Mouse (Mus musculus) Muller cell, postnatal 12 days (primary cell): ENCODE measurements around the gene Sirt7.
"Not testable (repeated sequence)": the region's sequence is repeated elsewhere in the genome, so short reads cannot be mapped to it uniquely, and the experiment has no call there.

ENCODE experiments used
- DNase-seq: peaks from one replicate; pipeline ENCODE4 v3.0.0-alpha.2; 2015; ENCODE audit errors: inconsistent ontology term

Sirt7 gene

DNA sequence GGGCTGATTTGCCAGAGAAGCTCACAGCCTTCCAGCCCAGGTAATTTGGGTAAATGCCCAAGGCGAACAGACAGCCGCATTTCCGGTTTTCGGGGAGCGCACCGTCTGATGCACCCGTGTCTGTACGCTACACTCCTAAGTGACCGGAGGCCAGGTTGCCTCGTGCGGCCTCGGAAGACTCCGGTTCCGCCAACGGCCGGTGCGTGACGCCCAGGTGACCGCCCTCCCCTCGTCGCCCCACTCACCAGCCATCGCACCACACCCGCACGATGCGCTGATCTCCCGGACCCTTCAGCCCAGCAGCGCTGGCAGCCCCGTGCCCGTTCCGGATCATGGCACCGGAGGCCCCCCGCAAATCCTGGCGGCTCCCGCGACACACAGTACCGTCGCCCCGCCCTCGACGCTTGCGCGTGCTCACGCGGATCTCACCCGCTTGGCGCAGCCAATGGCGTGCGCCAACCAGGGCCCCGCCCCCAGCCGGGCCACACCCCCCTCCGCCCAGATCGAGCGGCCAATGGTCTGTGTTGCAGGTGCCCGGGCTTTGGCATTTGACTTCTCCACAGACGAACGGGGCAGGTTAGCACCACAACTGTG, 7.4 kb downstream of the Sirt7 start, which contains the start of gene Pcyt2:
Gene Pcyt2 (minus strand): TSS at position 418 of the 594 bp plus-strand sequence.
- peak; percentile 91 for DNase-seq

DNA sequence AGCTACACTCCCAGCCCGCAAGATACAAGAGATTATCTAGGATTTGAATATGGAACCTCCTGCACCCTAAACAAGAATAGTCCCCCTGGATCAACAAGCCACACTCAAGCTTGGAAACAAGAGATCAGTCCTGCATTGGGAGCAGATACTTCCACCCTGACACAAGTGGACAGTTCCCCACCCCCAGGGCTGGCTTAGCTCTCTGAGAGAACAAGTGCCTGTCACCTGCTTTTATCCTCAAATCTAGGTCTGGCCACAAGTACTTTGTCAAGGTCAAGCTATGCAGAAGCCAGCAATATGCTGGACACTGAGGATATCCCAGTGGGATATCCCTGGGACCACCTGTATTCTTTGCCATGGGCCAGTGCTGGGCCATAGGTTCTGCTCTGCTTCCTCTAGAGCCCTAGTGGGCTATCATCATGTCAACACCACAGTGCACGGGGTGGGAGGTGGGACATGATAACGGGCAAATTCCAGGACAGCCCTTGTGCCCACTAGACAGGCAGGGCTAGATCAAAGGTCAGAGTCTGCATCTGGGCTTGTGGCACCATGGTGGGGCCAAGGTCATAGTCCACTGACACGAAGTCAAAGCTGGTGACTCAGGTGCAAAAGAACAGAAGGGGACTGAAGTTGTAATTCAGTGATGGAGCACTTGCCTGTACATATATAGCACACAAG, 8.3 kb downstream of the Sirt7 start:
- no peak for DNase-seq

DNA sequence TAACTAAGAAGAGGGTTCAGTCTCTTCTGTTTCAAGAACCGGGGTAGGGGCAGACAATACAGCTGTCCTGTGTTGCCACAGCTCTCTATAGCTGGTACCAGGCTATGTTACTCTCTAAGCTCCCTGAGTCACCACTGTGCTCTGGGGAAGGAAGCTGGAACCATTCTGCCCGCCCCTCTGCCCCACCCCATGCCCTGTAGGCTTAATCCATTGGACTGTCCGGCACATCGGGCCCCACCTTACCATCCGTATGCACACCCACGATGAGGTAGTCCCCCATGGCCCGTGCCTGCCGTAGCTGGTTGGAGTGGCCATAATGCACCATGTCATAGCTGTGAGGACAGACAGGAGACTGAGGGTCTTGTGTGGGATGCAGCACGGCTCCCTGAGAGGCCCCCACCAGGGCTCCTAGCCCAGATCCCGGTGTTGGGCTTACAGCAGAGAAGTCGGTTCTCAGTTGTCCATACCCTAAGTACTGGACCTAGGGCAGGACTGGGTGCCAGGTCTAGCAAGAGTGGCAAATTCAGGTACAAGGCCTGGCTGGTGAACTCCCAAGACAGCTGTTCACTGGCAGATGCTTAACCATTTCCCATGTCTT, 9.3 kb downstream of the Sirt7 start:
- DNase-seq = no peak

DNA sequence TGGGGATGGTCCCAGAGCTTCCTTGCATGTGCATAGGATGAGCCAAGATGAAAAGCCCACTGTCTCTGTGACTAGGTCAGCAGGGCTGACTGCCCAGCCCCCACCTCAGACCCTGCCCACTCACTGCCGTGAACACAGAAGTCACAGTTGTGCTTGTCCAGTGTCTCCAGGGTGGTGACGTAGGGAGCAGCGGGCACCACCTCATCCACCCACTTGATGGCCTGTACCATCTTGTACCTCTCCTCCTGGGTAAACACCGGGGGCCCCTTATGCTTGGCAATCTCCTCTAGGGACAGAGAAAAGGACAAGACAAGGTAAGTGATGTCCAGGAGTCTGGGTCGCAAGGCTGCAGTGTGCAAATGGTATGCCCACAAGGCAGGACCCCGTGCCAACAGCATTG, 9.9 kb downstream of the Sirt7 start:
- no peak for DNase-seq

DNA sequence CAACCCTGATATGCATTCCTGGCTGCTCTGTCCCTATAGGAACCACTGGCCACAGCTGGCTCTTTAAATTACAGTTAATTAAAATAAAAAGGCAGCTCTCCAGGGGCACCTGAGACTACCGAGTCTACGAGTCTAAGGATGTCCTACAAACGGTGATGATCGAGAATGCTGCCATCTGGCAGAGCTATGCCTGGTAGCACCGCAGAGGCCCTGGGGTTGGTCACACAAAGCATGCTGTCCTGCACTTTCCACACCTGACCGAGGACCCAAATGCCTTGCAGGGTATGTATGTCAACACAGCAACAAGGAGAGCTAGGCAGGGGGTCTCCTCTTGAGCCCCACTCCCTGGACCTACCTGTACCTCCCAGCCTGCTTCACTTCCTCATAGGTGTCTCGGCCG, 11.1 kb downstream of the Sirt7 start:
- no peak for DNase-seq

DNA sequence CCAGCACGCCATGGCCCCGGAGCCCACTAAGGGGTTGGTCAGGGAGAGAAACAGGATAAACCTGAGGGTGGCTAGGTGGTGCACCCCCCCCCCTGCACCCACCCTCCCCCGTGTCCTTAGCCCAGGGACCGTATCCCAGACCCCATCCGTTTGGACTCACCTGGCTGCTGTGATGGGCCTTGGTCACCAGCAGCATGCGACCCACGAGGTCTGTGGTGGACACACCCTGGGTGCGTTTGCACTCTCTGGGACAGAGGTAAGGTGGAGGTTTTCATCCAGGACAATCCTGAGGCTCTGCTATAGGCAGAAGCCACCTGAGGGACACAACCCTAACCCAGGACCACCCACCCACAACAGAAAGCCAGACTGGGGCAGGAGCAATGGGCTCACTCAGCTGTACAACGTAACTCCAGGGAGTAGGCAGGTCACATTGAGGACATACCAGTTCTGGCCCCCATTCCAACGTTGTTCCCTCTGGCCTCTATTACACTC, 11.5 kb downstream of the Sirt7 start:
- DNase-seq = no peak

DNA sequence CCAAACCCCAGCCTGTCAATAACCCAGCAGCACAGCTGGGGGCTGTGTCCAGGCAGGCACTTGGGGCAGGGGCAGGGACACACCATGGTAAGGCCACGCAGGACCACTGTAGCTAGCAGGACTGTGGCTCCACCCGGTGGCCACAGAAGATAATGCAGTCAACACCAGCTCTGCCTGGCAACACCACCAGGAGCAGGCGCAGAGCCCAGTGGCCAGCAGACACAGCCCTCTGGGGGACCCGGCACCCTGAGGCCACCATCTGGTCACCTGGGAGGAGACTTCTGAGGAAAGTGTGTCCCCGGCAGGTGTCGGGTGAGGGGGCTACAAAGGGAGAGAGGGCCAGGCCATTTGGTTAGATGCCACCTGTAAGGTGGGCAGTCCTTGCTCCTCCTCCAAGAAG, 12.3 kb downstream of the Sirt7 start:
- DNase-seq = peak; percentile 71

DNA sequence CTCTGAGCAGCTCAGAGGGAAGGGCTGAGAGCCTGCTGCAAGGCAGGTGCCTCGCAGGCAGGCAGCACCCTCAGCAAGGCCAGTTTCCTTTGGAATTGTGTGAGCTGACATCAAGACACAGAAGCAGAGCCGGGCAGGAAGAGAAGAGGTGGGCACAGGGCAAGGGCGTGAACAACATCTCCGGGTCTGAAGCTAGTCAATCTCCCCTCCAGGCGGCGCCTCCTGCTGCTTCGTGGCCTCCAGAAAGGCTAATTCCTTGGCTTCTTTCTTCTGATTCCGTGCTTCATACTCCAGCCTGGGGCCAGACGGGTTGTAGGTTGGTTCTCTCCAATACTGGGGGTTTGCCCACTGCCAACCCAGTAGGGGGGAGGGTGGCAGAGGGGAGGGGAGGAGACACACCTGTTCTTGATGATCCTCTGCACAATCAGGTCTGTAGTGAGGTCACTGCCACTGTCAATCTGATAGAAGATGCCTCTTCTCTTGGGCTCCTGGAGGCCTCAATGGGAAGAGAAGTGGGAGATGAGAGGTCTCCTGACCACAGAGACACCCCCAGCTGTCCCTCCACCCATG, 14.5 kb downstream of the Sirt7 start:
- DNase-seq = no peak

DNA sequence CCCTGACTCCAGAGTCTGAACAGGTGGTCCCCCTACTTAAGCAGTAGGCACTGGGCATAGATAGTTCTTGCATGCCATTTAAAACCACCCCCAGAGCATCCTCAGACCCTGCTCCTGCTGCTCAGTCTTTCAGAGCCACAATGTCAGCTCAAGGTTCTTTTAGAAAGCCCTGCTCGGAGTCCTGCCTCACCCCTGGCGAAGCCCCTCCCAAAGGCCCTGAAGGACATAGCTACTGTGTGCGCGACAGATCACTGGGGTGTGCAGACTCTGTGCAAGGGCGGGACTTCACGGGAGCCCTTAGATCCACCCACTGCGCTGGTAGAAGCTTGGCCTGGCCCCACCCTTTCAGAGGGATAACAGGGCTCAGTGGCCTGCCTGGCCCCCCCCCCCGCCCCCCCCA, 15.8 kb downstream of the Sirt7 start:
- DNase-seq = no peak

DNA sequence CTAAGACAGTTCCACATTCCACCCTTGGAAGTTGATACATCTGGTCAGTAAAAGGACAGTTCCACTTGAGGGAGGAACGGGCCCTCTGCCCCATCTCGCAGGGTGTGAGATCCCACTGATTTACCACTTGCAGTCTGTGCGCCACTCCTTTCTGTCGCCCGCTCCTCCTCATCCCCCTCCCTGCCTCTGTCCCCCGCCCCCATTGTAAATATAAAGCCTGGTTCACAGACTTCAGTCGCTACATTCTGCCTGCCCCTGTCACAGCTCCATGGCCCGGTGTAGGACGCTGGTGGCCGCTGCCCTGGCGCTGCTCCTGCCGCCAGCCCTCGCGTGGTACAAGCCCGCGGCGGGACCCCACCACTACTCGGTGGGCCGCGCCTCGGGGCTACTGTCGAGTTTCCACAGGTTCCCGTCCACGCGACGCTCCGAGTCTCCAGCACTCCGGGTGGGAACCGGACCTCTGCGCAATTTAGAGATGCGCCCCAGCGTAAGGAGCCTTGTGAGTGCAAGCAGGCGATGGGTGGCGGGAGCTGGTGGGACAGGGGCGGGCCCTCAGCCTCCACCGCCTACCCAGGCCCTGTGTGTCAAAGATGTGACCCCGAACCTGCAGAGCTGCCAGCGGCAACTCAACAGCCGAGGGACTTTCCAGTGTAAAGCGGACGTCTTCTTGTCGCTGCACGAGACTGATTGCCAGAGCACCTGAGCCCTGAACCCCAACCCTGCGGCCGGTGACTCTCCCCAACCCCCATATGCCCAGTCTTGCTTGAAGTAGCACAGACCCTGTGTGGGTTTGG, 16.6 kb downstream of the Sirt7 start, which contains the start of gene Npb:
Gene Npb (plus strand): TSS at position 237 of the 794 bp plus-strand sequence.
- no peak for DNase-seq

DNA sequence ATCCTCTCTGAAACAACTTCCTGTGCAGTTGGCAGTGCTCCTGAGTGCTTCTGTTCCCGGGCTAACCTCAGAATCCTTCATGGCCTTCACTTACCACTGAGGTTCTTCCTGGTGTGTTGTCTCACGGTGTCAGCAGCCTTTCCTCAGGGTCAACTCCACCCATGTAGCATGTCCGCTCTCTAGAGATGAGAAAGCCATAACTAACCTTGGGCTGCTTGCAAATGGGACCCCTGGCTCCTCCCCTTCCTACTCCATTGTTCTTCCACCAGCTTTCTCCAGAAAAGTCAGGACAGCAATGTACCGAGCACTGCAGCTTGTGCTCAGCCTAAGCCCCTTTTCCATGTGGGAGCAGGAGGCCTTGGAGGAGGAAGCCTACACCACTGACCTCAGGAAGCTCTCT, 18.3 kb downstream of the Sirt7 start:
- no peak for DNase-seq

DNA sequence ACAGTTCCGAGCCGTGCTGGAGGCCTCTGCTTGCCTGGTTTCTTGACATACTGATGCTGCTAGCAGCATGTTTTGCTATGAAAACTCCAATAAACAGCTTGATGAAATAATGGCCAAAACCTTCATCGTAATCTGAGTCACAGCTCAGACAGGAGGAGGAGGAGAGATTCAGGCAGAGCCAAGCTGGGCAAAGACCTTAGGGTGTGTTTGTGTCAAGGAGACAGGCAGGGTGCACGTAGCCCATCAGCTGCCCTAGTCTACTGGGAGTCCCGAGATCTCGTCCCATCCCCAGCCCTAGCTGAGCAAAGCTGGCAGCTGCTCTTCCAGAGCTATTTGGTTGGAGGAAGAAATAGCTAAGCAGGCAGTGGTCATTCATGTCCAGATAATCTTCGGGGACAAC, 19.4 kb downstream of the Sirt7 start:
- DNase-seq = no peak

DNA sequence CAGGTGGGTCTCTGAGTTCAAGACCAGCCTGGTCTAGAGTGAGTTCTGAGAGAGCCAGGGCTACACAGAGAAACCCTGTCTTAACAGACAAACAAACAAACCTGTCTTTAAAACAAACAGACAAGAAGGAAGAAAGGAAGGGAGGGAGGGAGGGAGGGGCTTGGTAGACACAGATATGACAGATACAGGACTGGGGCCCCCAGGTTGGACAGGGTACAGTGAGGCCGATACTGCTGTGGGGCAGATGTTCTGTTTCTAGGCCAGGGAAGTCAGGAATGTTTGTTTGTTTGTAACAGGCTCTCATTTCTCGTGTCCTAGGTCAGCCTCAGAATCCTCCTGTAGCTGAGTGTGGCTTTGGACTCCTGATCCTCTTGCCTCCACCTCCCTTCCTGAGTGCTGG, 21.5 kb downstream of the Sirt7 start:
- no peak for DNase-seq

DNA sequence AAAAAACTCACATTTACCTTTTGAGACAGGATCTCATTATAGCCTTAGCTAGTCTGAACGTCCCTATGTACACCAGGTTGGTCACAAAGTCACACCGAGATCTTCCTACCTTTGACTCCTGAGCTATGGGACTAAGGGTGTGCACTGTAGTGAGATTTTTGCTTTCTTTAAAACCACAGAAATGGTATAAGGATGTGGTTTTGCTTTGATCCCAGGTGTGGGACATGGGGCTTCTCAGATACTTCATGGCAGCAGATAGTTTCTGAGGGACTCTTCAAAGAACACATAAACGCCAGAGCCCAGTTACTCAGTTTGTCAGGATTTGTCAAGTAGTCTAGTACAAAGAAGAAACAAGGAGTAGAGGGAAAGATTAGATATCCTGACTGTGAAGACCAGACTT, 24.3 kb downstream of the Sirt7 start:
- no peak for DNase-seq

DNA sequence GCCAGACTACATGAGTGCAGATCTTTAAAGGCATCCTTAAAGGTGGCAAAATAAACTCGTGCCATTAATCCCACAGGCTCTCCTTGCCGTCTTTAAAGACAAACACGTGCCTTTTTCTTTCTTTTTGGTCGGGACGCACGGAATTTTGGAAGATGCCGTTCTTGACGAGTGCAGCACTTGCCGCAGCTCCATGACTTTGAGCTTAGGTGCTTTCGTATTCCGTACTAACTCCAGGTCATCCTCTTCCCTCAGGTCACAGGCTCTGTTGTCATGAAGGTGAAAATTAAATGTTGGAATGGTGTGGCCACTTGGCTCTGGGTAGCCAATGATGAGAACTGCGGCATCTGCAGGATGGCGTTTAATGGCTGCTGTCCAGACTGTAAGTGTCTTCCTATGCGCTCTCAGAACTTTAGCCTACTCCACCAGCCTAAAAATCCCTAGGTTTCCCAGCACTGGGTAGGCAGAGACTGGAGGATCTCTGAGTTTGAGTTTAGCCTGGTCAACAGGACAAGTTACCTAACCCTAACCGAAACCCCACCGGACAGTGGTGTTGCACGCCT, 26.0 kb downstream of the Sirt7 start:
- DNase-seq = no peak

DNA sequence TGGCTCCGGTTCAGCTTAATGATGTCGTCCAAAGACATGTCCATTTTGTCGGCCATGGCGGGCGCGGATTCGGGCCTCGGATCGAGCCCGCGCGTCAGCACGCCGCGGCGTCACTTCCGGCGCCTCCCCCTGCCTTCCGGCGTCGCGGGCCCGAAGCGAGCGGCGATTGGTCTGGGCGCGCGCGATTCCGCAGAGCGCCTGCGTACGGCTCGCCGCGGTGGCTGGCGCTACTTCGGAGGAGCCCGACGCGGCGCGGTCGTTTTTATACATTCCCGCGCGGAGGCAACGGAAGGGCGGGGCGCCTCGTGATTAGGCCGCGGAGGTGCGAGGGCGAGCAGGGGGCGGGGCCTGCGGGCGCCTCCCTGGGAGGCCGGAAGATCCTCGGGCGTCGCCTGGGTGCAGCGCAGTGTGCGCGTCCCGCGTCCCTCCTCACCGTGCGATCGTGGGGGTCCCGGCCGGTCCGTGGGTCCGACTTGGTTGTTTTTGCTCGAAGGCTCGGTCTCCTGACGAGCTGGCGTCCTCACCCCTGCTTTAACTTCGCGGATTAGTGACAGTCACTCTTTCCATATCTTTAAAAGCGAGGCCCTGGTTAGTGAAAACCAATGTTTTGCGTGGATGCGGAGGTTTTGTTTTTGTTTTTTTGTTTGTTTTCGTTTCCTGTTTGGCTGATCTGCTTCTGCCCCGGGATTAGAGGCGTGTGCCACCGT, 26.6 kb downstream of the Sirt7 start, which contains the start of the genes Alyref and Anapc11:
Gene Alyref (minus strand): TSS at position 83 of the 707 bp plus-strand sequence.
Gene Anapc11 (plus strand): TSS at position 139 of the 707 bp plus-strand sequence.
- DNase-seq = peak; percentile 97

DNA sequence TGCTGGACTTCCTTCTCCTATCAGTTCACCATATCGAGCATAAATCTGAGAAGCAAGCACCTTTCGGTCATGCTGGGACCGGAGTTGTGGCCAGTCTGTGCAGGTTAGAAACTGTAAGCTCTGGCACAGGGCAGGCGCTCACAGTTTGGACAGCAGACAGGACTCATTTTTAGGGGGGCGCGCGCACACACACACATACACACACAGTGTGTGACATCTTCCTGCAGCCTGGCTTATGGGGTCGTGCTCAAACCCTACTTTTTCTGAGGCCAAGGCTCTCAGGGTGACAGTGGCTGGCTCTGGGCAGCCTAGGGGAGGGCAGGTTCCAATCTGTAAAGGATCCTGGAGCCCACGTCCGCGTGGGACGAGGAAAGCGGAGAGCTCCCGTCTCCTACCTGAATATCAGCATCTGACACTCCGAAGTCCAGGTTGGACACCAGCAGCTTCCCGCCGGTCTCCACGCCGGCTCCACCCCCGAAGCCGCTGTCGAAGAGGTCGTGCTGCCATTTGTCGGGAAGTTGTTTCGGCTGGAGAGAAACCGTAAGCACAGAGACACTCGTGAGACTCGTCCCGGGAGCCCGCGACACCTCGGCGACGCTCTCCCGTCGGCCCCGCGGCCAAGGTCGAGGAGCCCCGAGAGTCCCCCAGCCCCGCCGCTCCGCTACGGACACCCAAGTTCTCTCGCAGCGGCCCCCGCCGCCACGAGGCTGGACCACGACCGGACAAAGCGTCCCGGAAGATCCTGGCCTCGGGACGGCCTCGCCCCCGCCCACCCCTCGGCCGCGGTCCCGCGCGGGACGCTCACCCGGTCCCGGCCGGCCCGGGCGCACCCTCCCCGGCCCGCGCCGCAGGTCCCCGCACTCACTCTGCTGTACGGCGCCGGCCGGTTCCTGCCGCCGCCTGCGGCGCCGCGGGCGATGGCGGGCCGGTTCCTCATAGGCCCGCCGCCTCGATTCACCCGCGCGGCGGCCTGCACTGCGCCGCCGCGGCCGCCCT, 27.5 kb downstream of the Sirt7 start:
- DNase-seq = no peak

DNA sequence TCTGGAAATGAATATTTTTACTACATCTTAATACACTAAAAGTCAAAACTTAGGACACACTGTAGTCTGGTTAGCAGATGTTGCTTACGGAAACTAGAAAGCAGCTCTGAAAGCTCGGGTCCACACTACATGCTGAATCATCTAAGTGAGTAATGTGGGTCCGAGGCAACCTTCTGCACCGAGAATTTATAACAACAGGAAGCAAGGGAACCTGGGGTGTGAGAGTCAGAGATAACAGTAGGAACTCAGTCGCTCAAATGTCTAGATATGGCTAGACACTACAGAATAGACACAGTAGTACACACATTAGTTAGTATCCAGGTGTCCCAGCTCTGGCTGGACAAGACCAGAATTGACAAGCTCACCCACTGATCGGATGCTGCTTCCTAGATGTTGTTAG, 36.5 kb downstream of the Sirt7 start:
- no peak for DNase-seq

DNA sequence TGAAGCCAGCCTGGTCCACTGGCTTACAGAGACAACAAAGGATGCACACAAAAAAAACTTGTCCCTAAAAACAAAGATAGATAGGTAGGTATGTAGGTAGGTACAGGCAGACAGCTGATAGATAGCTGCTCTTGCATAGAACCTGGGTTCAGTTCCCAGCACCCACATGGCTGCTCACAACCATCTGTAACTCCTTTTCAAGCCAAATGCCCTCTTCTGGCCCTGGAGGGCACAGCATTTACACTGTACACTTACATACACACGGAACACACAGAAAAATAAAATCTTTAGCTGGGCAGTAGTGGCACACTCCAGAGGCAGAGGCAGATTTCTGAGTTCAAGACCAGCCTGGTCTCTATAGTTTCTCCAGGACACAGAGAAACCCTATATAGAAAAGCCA, 41.1 kb downstream of the Sirt7 start:
- no peak for DNase-seq

DNA sequence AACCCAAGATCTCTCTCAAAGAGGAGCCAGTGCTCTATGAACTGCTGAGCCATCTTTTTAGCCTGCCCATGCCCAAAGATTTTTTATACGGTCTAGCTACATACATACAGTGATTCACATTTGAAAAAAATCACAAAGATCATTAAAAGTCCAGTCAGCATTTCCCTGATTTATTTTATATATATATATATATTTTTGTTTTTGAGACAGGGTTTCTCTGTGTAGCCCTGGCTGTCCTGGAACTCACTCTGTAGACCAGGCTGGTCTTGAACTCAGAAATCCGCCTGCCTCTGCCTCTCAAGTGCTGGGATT, 42.1 kb downstream of the Sirt7 start:
- DNase-seq = not testable (repeated sequence)
